Mouse (Mus musculus) megakaryocyte progenitor cell, adult 5-6 weeks (primary cell): ENCODE results near the gene Olfr1061. TPM values are rescaled to one million over a fixed set of nuclear protein-coding genes. Genes with fewer than 3 reads are reported as not detected.
"Not testable (repeated sequence)": the region's sequence is repeated elsewhere in the genome, so short reads cannot be mapped to it uniquely, and the experiment has no call there.

ENCODE experiments used
- ATAC-seq: replicated peaks from 2 replicates; pipeline ENCODE4 v1.8.0; 2016; ENCODE audit warnings: mild to moderate bottlenecking, moderate TSS enrichment, inconsistent platforms; ENCODE audit not compliant: poor library complexity
- total RNA-seq, 2 experiments: library from RNA; stranded (forward) in 1 of 2; stranded (reverse) in 1 of 2; fragments of 157-497, 149-512 nt in 1 of 2; fragments of 200-1000 nt in 1 of 2; gene quantifications; 2 replicates each; pipeline versions ENCODE4 v1.2.3 to v1.2.4; 2015 to 2017

Gene Olfr1061
- not detected in 2 replicates for total RNA-seq (2015)
- not detected in 2 replicates for total RNA-seq (2017)

GRCm38 (mm10) chr2:86413950-86414349 lies at the start of gene Olfr1061:
Olfr1061 (minus strand) TSS chr2:86414050.
- no peak for ATAC-seq

GRCm38 (mm10) chr2:86460434-86460833 lies 46.6 kb upstream of the Olfr1061 start:
- no peak for ATAC-seq

DNA sequence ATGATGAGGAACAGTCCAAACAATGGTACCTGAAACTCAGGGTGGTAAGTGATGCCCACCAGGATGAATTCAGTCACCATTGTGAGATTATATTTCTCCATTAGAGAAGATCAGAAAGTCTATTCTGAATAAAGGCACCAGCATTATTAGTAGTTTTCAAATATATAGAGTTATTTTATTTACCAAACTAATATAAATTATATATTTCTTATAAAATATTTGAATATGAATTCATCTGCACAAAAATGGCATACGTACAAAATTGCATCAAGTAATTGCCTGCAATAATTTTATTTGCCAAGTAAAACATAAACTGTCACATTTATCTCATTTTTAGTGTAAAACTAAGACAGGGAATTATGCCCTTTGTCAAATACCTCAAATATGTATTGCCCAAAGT lies 42.3 kb upstream of the Olfr1061 start, which contains the start of gene Olfr1066:
TSS of gene Olfr1066 (minus strand) at position 101 of the 400 bp plus-strand sequence.
- no peak for ATAC-seq

- ATAC-seq = not testable (repeated sequence)
Measured at GRCm38 (mm10) chr2:86450491-86450890, 36.6 kb upstream of the Olfr1061 start, which contains the start of gene Olfr1065. Olfr1065 (minus strand) TSS chr2:86450591.

GRCm38 (mm10) chr2:86442101-86442500 lies 28.3 kb upstream of the Olfr1061 start:
- not testable (repeated sequence) for ATAC-seq

DNA sequence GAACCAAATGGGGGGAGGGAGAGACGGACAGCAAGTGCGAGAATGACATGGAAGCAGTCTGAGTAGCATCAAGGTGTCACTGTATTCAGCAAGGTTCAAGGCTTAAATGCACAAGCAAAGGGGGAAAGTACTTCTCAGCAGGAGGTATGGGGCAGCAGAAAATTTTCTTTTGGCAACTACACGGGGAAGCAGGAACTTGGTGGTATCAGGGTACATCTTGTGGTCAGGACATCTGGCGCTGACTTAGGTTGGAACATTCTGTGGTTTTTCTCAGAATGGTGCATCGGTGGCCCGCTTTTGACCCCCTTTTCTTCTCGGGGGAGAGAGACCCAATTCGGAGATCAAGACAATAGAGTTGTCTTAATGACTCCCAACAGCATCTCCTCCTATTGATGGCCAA lies 14.7 kb upstream of the Olfr1061 start:
- not testable (repeated sequence) for ATAC-seq

DNA sequence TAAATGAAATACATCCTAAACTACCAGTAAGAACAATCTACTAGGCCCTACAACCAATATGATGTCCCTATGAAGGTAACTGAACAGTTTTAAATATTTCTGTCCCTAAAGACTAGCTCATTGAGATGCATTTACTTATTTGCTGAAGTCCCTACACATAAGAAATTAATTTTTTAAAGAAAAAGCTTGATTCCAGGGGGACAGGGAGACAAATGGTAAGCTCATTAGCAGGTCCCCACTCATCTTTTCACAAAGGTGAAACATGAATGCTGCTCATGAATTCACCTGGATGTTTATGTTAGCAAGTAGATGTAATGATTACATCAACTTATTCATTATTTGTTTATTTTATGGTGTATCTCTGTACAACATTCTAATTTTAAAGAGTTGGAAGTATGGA lies 12.8 kb upstream of the Olfr1061 start, which contains the start of gene Olfr1062:
TSS of gene Olfr1062 (minus strand) at position 101 of the 400 bp plus-strand sequence.
- ATAC-seq = not testable (repeated sequence)

DNA sequence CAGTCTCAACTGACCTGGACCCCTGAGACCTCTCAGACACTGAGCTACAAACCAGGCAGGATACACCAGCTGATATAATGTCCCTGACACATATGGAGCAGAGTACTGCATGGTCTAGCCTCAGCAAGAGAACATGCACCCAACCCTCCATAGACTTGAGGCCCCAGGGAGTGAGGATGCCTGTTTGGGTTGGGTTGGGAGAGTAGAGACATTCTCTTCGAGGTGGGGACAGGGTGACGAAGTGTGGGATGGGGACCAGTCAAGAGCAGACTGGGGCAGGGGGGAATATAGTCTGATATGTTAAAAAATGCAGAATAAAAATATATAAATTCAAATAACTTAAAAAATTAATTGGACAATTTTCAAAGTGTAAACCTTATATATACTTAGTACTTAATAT lies 18.7 kb downstream of the Olfr1061 start:
- ATAC-seq = no peak

DNA sequence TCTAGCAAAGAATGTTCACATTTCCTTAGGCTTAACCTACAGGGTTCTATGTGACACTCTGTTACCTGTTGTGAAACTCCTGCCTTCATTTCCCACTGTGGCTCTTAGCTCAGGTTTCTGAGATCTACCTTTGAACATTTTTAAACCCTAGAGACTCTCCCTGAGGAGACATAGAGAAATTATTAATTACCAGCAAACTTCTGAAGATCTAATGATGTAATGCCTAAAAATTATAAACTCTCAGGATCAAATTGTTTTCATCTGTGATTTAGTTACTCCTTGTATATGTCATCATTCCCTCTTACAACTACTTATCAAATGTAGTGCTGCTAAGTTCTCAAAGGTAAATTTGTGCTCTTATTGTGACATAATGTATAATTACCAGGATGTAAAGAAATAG lies 25.4 kb downstream of the Olfr1061 start, which contains the start of gene Olfr1058:
TSS of gene Olfr1058 (minus strand) at position 101 of the 400 bp plus-strand sequence.
- ATAC-seq = not testable (repeated sequence)

- ATAC-seq = no peak
Measured at GRCm38 (mm10) chr2:86378293-86378692, 35.6 kb downstream of the Olfr1061 start, which contains the start of gene Olfr1057. Olfr1057 (minus strand) TSS chr2:86378393.

DNA sequence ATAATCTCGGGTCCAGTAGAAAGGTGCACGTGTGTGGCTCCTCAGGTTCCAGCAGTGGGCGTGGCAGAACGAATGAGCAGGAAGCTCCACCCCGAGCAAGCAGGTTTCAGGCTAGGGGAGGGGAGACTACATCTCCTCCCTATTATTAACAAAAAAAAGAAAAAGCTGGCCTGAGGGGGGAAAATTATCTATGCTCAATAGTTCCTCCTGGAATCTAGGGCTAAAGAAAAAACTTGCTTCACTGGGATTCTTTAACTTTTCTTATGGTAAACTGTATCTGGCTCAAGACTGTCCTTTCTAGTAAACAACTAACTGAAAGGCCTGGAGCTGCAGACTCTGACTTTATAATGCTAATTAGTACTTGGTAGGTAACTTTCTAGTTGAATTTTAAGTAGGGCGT lies 47.5 kb downstream of the Olfr1061 start:
- not testable (repeated sequence) for ATAC-seq

Other genes starting within 250 kb of the Olfr1061 start
- gene Olfr1043, start 246.5 kb downstream of the Olfr1061 start, total RNA-seq (2015) = not detected in 2 replicates
- gene Olfr1043, start 246.5 kb downstream of the Olfr1061 start, total RNA-seq (2017) = not detected in 2 replicates
- gene Olfr1044, start 236.2 kb downstream of the Olfr1061 start, total RNA-seq (2015) = not detected in 2 replicates
- gene Olfr1044, start 236.2 kb downstream of the Olfr1061 start, total RNA-seq (2017) = not detected in 2 replicates
- gene Olfr52, start 228.4 kb downstream of the Olfr1061 start, total RNA-seq (2015) = not detected in 2 replicates
- not detected in 2 replicates for gene Olfr52, start 228.4 kb downstream of the Olfr1061 start, total RNA-seq (2017)
- not detected in 2 replicates for gene Olfr1045, start 211.0 kb downstream of the Olfr1061 start, total RNA-seq (2015)
- not detected in 2 replicates for gene Olfr1045, start 211.0 kb downstream of the Olfr1061 start, total RNA-seq (2017)
- gene Olfr1046, start 194.7 kb downstream of the Olfr1061 start, total RNA-seq (2015) = not detected in 2 replicates
- not detected in 2 replicates for gene Olfr1046, start 194.7 kb downstream of the Olfr1061 start, total RNA-seq (2017)
- gene Olfr1047, start 182.6 kb downstream of the Olfr1061 start, total RNA-seq (2015) = not detected in 2 replicates
- not detected in 2 replicates for gene Olfr1047, start 182.6 kb downstream of the Olfr1061 start, total RNA-seq (2017)
- gene Olfr1048, start 173.8 kb downstream of the Olfr1061 start, total RNA-seq (2015) = not detected in 2 replicates
- gene Olfr1048, start 173.8 kb downstream of the Olfr1061 start, total RNA-seq (2017) = not detected in 2 replicates
- gene Olfr1049, start 155.7 kb downstream of the Olfr1061 start, total RNA-seq (2015) = not detected in 2 replicates
- gene Olfr1049, start 155.7 kb downstream of the Olfr1061 start, total RNA-seq (2017) = not detected in 2 replicates
- not detected in 2 replicates for gene Olfr1051, start 135.0 kb downstream of the Olfr1061 start, total RNA-seq (2015)
- not detected in 2 replicates for gene Olfr1051, start 135.0 kb downstream of the Olfr1061 start, total RNA-seq (2017)
- not detected in 2 replicates for gene Olfr1052, start 121.6 kb downstream of the Olfr1061 start, total RNA-seq (2015)
- not detected in 2 replicates for gene Olfr1052, start 121.6 kb downstream of the Olfr1061 start, total RNA-seq (2017)
- gene Olfr1053, start 98.8 kb downstream of the Olfr1061 start, total RNA-seq (2015) = not detected in 2 replicates
- not detected in 2 replicates for gene Olfr1053, start 98.8 kb downstream of the Olfr1061 start, total RNA-seq (2017)
- not detected in 2 replicates for gene Olfr1054, start 78.6 kb downstream of the Olfr1061 start, total RNA-seq (2015)
- not detected in 2 replicates for gene Olfr1054, start 78.6 kb downstream of the Olfr1061 start, total RNA-seq (2017)
- not detected in 2 replicates for gene Olfr1055, start 63.8 kb downstream of the Olfr1061 start, total RNA-seq (2015)
- gene Olfr1055, start 63.8 kb downstream of the Olfr1061 start, total RNA-seq (2017) = not detected in 2 replicates
- not detected in 2 replicates for gene Olfr1056, start 51.6 kb downstream of the Olfr1061 start, total RNA-seq (2015)
- not detected in 2 replicates for gene Olfr1056, start 51.6 kb downstream of the Olfr1061 start, total RNA-seq (2017)
- not detected in 2 replicates for gene Olfr1057, start 35.7 kb downstream of the Olfr1061 start, total RNA-seq (2015)
- gene Olfr1057, start 35.7 kb downstream of the Olfr1061 start, total RNA-seq (2017) = not detected in 2 replicates
- gene Olfr1058, start 25.5 kb downstream of the Olfr1061 start, total RNA-seq (2015) = not detected in 2 replicates
- gene Olfr1058, start 25.5 kb downstream of the Olfr1061 start, total RNA-seq (2017) = not detected in 2 replicates
- not detected in 2 replicates for gene Olfr1062, start 12.7 kb upstream of the Olfr1061 start, total RNA-seq (2015)
- gene Olfr1062, start 12.7 kb upstream of the Olfr1061 start, total RNA-seq (2017) = not detected in 2 replicates
- gene Olfr1065, start 36.5 kb upstream of the Olfr1061 start, total RNA-seq (2015) = not detected in 2 replicates
- not detected in 2 replicates for gene Olfr1065, start 36.5 kb upstream of the Olfr1061 start, total RNA-seq (2017)
- gene Olfr1066, start 42.2 kb upstream of the Olfr1061 start, total RNA-seq (2015) = not detected in 2 replicates
- gene Olfr1066, start 42.2 kb upstream of the Olfr1061 start, total RNA-seq (2017) = not detected in 2 replicates
- not detected in 2 replicates for gene Olfr228, start 73.3 kb upstream of the Olfr1061 start, total RNA-seq (2015)
- gene Olfr228, start 73.3 kb upstream of the Olfr1061 start, total RNA-seq (2017) = not detected in 2 replicates
- not detected in 2 replicates for gene Olfr1076, start 94.4 kb upstream of the Olfr1061 start, total RNA-seq (2015)
- not detected in 2 replicates for gene Olfr1076, start 94.4 kb upstream of the Olfr1061 start, total RNA-seq (2017)
- not detected in 2 replicates for gene Olfr1079, start 128.4 kb upstream of the Olfr1061 start, total RNA-seq (2015)
- not detected in 2 replicates for gene Olfr1079, start 128.4 kb upstream of the Olfr1061 start, total RNA-seq (2017)
- not detected in 2 replicates for gene Olfr1080, start 144.2 kb upstream of the Olfr1061 start, total RNA-seq (2015)
- not detected in 2 replicates for gene Olfr1080, start 144.2 kb upstream of the Olfr1061 start, total RNA-seq (2017)
- not detected in 2 replicates for gene Olfr1082, start 184.9 kb upstream of the Olfr1061 start, total RNA-seq (2015)
- gene Olfr1082, start 184.9 kb upstream of the Olfr1061 start, total RNA-seq (2017) = not detected in 2 replicates
- gene Olfr1084, start 225.7 kb upstream of the Olfr1061 start, total RNA-seq (2015) = not detected in 2 replicates
- gene Olfr1084, start 225.7 kb upstream of the Olfr1061 start, total RNA-seq (2017) = not detected in 2 replicates
- gene Olfr1085, start 248.0 kb upstream of the Olfr1061 start, total RNA-seq (2015) = not detected in 2 replicates
- not detected in 2 replicates for gene Olfr1085, start 248.0 kb upstream of the Olfr1061 start, total RNA-seq (2017)